Mouse (Mus musculus): ENCODE measurements around the gene Gm20671. TPM values are rescaled to one million over a fixed set of nuclear protein-coding genes. Genes with fewer than 3 reads are reported as not detected.
A peak's percentile ranks its signal among the peaks of the same experiment; 100 is the strongest.
"Not testable (repeated sequence)": the region's sequence is repeated elsewhere in the genome, so short reads cannot be mapped to it uniquely, and the experiment has no call there.

Gm20671 gene
- total RNA-seq, 2 experiments from 2014 or later = not detected

GRCm38 (mm10) chr5:32852026-32852425 lies 25.1 kb upstream of the Gm20671 start:
- Histone ChIP-seq H3K27ac (no peak overlapping the region), H3K4me3 (peak overlapping the region; percentile 22)
- intact Hi-C loops (cut with DNase I) = loop anchor here (5.0 kb wide), 1 partner anchor 65 kb away; the partner anchor contains the start of gene Pisd
- no peak for TF ChIP-seq CTCF (IDR thresholded peaks at IDR 0.05)
- DNase-seq (ENCODE audit: extremely low spot score in 1 of 2, low spot score in 2 of 2) = no peak

- DNase-seq (ENCODE audit: extremely low spot score in 1 of 2, low spot score in 2 of 2); H3K27ac ChIP-seq; H3K4me3 ChIP-seq; intact Hi-C loops (cut with DNase I): not testable (repeated sequence)
Observed at GRCm38 (mm10) chr5:32849580-32849979, 22.7 kb upstream of the Gm20671 start.

- no peak overlapping the region for H3K4me3 ChIP-seq
- TF ChIP-seq CTCF (IDR thresholded peaks at IDR 0.05) = no peak
- no peak overlapping the region for H3K27ac ChIP-seq
- intact Hi-C loops (cut with DNase I) = no loop called here
- DNase-seq (ENCODE audit: extremely low spot score in 1 of 2, low spot score in 2 of 2) = no peak
Observed at GRCm38 (mm10) chr5:32849178-32849577, 22.3 kb upstream of the Gm20671 start.

- no peak for DNase-seq (ENCODE audit: extremely low spot score in 1 of 2, low spot score in 2 of 2)
- intact Hi-C loops (cut with DNase I) = no loop called here
- peak; percentile 33 for TF ChIP-seq CTCF (IDR thresholded peaks at IDR 0.05)
- Histone ChIP-seq H3K4me3 (no peak overlapping the region), H3K27ac (no peak overlapping the region)
Observed at GRCm38 (mm10) chr5:32840029-32840428, 13.1 kb upstream of the Gm20671 start.

GRCm38 (mm10) chr5:32836976-32837375 lies 10.1 kb upstream of the Gm20671 start:
- DNase-seq (ENCODE audit: extremely low spot score in 1 of 2, low spot score in 2 of 2) = no peak
- no peak overlapping the region for H3K4me3 ChIP-seq
- intact Hi-C loops (cut with DNase I) = no loop called here
- no peak overlapping the region for H3K27ac ChIP-seq
- no peak for TF ChIP-seq CTCF (IDR thresholded peaks at IDR 0.05)

- TF ChIP-seq CTCF (IDR thresholded peaks at IDR 0.05) = no peak
- Histone ChIP-seq H3K27ac (no peak overlapping the region), H3K4me3 (no peak overlapping the region)
- no peak for DNase-seq (ENCODE audit: extremely low spot score in 1 of 2, low spot score in 2 of 2)
- intact Hi-C loops (cut with DNase I) = loop anchor here (5.0 kb wide), 1 partner anchor 68 kb away; no protein-coding TSS in a partner anchor
Observed at GRCm38 (mm10) chr5:32834497-32834896, 7.6 kb upstream of the Gm20671 start.

- TF ChIP-seq CTCF (IDR thresholded peaks at IDR 0.05) = no peak
- Histone ChIP-seq H3K27ac (no peak overlapping the region), H3K4me3 (no peak overlapping the region)
- no peak for DNase-seq (ENCODE audit: extremely low spot score in 1 of 2, low spot score in 2 of 2)
- intact Hi-C loops (cut with DNase I) = loop anchor here (5.0 kb wide), 1 partner anchor 72 kb away; no protein-coding TSS in a partner anchor
Observed at GRCm38 (mm10) chr5:32830054-32830453, 3.1 kb upstream of the Gm20671 start.

- intact Hi-C loops (cut with DNase I); H3K4me3 ChIP-seq; H3K27ac ChIP-seq; DNase-seq (ENCODE audit: extremely low spot score in 1 of 2, low spot score in 2 of 2): not testable (repeated sequence)
Observed at GRCm38 (mm10) chr5:32828766-32829165, 1.9 kb upstream of the Gm20671 start.

GRCm38 (mm10) chr5:32820471-32820870 lies 6.4 kb downstream of the Gm20671 start:
- DNase-seq (ENCODE audit: extremely low spot score in 1 of 2, low spot score in 2 of 2) = no peak
- Histone ChIP-seq H3K27ac (no peak overlapping the region), H3K4me3 (no peak overlapping the region)
- TF ChIP-seq CTCF (IDR thresholded peaks at IDR 0.05) = no peak
- intact Hi-C loops (cut with DNase I) = no loop called here

- Histone ChIP-seq H3K4me3 (no peak overlapping the region), H3K27ac (no peak overlapping the region)
- intact Hi-C loops (cut with DNase I) = loop anchor here (10.0 kb wide), 1 partner anchor 329 kb away; no protein-coding TSS in a partner anchor
- TF ChIP-seq CTCF (IDR thresholded peaks at IDR 0.05) = no peak
- DNase-seq (ENCODE audit: extremely low spot score in 1 of 2, low spot score in 2 of 2) = no peak
Observed at GRCm38 (mm10) chr5:32815396-32815795, 11.5 kb downstream of the Gm20671 start.

GRCm38 (mm10) chr5:32786454-32786853 lies 40.5 kb downstream of the Gm20671 start:
- intact Hi-C loops (cut with DNase I) = loop anchor here (5.0 kb wide), 2 partner anchors 44 to 66 kb away; partner anchors contain the start of gene Prr14l
- not testable (repeated sequence) for DNase-seq (ENCODE audit: extremely low spot score in 1 of 2, low spot score in 2 of 2); H3K4me3 ChIP-seq
- peak overlapping the region; percentile 92 for H3K27ac ChIP-seq

- H3K27ac ChIP-seq = peak within 1 kb of the TSS; percentile 92
- peak; percentile 45 for TF ChIP-seq CTCF (IDR thresholded peaks at IDR 0.05)
- intact Hi-C loops (cut with DNase I) = loop anchor here (2.0 to 5.0 kb wide), 3 partner anchors 43 to 71 kb away; partner anchors contain the start of gene Prr14l
- H3K4me3 ChIP-seq = peak within 1 kb of the TSS; percentile 67
- DNase-seq (ENCODE audit: extremely low spot score in 1 of 2, low spot score in 2 of 2) = peak; percentile 96 to 98
Observed at GRCm38 (mm10) chr5:32785313-32785915, 41.5 kb downstream of the Gm20671 start, which contains the start of gene Pisd. TSS of gene Pisd (minus strand) at chr5:32785646.

- Histone ChIP-seq H3K27ac (peak overlapping the region; percentile 92), H3K4me3 (peak overlapping the region; percentile 67)
- intact Hi-C loops (cut with DNase I) = loop anchor here (2.0 to 5.0 kb wide), 3 partner anchors 42 to 70 kb away; partner anchors contain the start of gene Prr14l
- TF ChIP-seq CTCF (IDR thresholded peaks at IDR 0.05) = no peak
- no peak for DNase-seq (ENCODE audit: extremely low spot score in 1 of 2, low spot score in 2 of 2)
Observed at GRCm38 (mm10) chr5:32784726-32785125, 42.2 kb downstream of the Gm20671 start.
